Mouse (Mus musculus) thymus, postnatal 36 days (tissue): ENCODE data around the gene Gng3.

Experiments
- DNase-seq, 2 experiments: peaks; one replicate each; pipeline ENCODE4 v3.0.0; 2022; ENCODE audit warnings: mixed read lengths in 2 of 2

The Gng3 gene

DNA sequence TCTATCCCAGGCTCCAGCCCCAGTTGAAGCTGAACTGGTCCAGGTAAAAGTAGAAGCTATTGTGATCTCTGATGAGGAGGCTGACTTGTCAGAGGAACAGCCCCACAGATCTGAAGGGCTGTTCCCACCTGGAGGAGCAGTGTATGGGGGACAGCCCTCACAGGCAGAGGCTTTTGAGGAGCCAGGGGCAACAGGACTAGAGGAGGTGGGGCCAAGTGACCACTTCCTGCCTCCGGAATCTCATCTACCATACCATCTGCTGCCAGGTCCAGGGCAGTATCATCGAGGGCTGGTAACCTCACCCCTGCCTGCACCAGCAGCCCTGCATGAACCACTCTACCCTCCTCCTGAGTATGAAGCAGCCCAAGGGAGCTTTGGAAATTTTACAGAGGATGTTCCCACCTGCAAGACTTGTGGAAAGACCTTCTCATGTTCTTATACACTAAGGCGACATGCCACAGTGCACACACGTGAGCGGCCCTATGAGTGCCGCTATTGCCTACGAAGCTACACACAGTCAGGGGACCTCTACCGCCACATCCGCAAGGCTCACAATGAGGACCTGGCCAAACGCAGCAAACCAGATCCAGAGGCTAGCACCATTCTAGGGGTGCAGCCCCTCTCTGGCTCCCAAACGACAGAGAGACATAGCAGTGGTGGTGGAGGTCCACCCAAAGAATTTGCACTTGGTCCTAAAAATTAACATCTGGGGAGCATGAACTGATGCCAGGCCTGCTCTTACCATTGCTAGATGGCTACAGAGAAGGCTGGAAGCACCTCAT, 34.9 kb downstream of the Gng3 start:
- DNase-seq: no peak

DNA sequence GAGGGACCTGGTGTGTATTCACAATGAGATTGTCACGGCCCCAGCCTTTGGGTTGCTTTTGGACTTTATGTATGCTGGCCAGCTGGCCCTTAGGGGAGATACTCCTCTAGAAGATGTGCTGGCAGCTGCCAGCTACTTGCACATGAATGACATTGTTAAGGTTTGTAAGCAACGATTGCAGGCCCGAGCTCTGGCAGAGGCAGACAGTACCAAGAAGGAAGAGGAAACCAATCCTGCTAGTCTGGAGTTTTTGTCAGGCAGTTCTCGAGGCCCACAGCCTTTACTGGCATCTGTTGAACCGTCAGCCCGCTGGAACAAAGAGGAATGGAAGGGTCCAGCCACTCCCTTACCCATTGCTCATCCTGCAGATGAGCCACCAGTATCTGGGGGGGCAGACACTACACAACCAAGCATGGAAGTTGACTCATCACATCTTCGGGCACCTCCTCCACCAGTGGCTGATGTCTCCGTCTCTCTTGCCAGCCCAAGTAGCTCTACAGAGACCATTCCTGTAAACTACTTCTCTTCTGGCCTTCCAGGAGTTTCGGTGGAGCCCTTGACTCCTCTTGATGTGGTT, 35.7 kb downstream of the Gng3 start:
- DNase-seq: no peak

DNA sequence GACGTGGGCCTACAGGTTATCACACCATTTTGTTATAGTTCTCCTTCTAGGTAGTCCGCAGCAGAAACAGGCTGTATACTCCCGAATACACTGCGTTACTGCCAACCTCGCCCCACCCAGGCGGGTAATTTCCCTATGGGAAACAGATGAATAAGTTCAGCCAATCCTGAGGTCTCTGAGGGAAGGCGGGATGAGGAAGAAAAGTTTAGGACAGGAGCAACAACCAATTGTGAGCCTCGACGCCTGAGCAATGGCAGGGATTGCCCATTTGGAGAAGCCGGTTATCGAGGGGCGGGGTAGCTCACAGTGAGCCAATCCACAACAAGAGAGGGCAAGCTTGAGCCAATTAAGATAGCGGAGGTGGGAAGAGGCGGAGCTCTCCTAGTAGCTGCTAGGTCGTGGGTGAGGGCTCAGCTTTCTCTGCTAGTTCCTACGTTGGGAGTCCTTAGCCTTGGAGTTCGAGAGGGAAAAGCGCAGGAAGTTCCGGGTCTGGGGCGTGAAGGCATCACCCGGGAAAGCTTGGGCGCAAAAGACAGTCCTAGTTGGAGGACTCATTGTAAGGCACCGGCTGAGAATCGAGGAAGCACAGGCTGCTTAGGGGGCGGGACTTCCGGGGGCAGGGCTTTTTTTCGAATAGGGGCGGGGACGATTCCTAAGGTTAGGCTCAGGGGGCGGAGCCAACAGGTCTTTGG, 36.7 kb downstream of the Gng3 start, which contains the start of gene Zbtb3:
Gene Zbtb3, plus strand, starts transcription at position 426 of the 692 bp plus-strand sequence.
- DNase-seq: peak; percentile 87 to 94

- no peak for DNase-seq
Observed at GRCm38 (mm10) chr19:8798947-8799315, 40.1 kb downstream of the Gng3 start.

DNA sequence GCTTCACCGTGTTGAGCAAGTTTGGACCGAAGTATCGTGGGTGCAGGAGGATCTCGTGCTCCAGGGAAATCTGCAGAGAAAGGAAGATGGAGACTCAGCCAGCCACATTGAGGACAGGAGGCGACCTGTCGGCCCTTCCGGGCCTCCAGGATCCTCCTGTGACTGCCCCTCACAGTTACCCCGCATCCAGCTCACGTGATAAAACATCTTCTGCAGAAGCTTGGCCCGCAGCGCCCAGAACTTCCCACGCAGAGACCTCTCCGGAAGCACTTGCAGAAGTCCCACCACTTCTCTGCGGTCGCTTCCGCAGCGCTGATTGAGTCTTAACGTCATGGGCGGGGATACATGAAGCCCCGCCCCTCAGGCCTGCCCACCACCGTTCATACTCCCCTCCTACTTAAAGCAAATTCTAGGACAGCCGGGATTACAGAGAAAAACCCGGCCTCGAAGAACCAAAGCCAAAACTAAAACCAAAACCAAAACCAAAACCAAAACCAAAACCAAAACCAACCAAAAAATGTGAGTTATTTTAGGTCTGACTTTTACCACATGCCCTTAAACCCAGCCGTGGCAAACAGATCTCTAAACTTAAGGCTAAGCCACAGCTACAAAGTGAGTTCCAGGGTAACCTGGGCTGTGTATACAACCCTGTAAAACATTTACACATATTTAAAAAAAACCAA, 40.6 kb downstream of the Gng3 start, which contains the start of gene Polr2g:
Gene Polr2g, minus strand, starts transcription at position 314 of the 683 bp plus-strand sequence.
- DNase-seq: peak; percentile 85 to 91

DNA sequence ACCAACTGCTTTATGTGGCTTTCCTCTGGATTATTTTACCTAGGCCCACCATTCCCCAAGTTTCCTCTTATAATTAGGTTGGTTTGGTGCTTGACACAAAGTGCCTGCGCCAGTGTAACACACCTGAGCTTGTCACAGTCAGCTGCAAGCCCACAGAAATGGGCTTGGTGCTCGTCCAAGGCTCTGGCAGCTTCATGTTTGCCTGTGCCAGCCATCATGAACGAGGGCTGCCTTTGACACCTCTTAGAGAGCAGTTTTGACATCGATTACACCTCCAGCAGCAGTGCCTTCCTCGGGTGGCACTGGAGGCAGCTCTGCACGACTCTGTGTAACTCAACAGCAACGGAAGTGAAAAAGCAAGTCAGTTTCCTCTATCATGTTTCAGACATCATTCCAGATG, 48.8 kb downstream of the Gng3 start:
- no peak for DNase-seq

DNA sequence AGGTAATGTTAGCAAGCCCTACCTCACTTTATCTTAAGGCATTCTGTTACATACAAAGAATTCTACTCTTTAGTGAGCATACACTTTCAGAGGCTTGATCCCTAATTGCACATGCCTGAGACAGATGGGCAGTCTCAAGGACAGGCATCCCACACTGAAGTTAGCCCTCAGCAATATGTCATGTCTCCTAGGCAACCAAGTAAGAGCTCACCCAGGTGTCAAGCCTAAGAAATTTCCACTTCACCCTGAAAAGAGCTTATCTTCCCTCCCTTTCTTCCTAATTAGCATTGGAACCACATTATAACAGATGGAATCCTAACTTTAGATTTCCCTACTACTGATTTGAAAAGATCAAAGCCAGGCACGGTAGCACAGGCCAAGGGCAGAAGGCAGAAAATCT, 49.8 kb downstream of the Gng3 start:
- DNase-seq: no peak

- no peak for DNase-seq
Observed at GRCm38 (mm10) chr19:8788521-8788920, 50.5 kb downstream of the Gng3 start.
